Mouse (Mus musculus) heart, postnatal 36 days (tissue): Measurements from ENCODE around the gene Abcc6. TPM values are rescaled to one million over a fixed set of nuclear protein-coding genes. Genes with fewer than 3 reads are reported as not detected.
"Not testable (repeated sequence)": the region's sequence is repeated elsewhere in the genome, so short reads cannot be mapped to it uniquely, and the experiment has no call there.

Experiments
- DNase-seq, 2 experiments: peaks; one replicate each; pipeline ENCODE4 v3.0.0; 2021 to 2022
- intact Hi-C: fragments of 180-260 bp; cut with DNase I; formaldehyde crosslinking; loops from one replicate; pipeline ENCODE4 v1.15.1; 2025
- total RNA-seq, 2 experiments: library from RNA; stranded (reverse); gene quantifications; 2 replicates each; pipeline ENCODE4 v1.2.3; 2021

Abcc6 gene
- total RNA-seq, 2 experiments from 2014 or later: not detected

GRCm38 (mm10) chr7:45941986-45942385 lies 88.1 kb downstream of the Abcc6 start:
- intact Hi-C loops: loop anchor here (2.0 kb wide), 2 partner anchors 67 to 263 kb away; no protein-coding TSS in a partner anchor
- no peak for DNase-seq

GRCm38 (mm10) chr7:45939836-45940235 lies 90.3 kb downstream of the Abcc6 start:
- intact Hi-C loops: loop anchor here (5.0 to 10.0 kb wide), 2 partner anchors 138 to 1695 kb away; partner anchors contain the start of genes 1700028J19Rik and 2410002F23Rik
- DNase-seq: no peak

GRCm38 (mm10) chr7:45935114-45935513 lies 95.0 kb downstream of the Abcc6 start:
- peak; percentile 63 to 69 for DNase-seq
- intact Hi-C loops: loop anchor here (1.0 to 10.0 kb wide), 4 partner anchors 63 to 1690 kb away; partner anchors contain the start of genes 1700028J19Rik, 2410002F23Rik and Kdelr1

GRCm38 (mm10) chr7:45933766-45934165 lies 96.3 kb downstream of the Abcc6 start:
- not testable (repeated sequence) for DNase-seq
- intact Hi-C loops: loop anchor here (10.0 kb wide), 1 partner anchor 1689 kb away; the partner anchor contains the start of genes 1700028J19Rik and 2410002F23Rik

GRCm38 (mm10) chr7:45929688-45930087 lies 100.4 kb downstream of the Abcc6 start:
- intact Hi-C loops: loop anchor here (10.0 kb wide), 1 partner anchor 1685 kb away; the partner anchor contains the start of genes 1700028J19Rik and 2410002F23Rik
- DNase-seq: no peak

GRCm38 (mm10) chr7:45928626-45929295 lies 101.3 kb downstream of the Abcc6 start:
- DNase-seq: no peak
- intact Hi-C loops: no loop called here

- intact Hi-C loops: loop anchor here (5.0 kb wide), 1 partner anchor 207 kb away; the partner anchor contains the start of genes Rpl18 and Sphk2
- DNase-seq: no peak
These were observed 105.7 kb downstream of the Abcc6 start for GRCm38 (mm10) chr7:45924429-45924816.

- peak; percentile 78 to 83 for DNase-seq
- intact Hi-C loops: loop anchor here (1.0 to 5.0 kb wide), 2 partner anchors 52 to 207 kb away; partner anchors contain the start of genes Kdelr1, Rpl18 and Sphk2
These were observed 106.2 kb downstream of the Abcc6 start, which contains the start of gene Ccdc114 for GRCm38 (mm10) chr7:45923762-45924428. TSS of gene Ccdc114 (plus strand) at chr7:45924072.

- intact Hi-C loops: loop anchor here (1.0 to 5.0 kb wide), 2 partner anchors 51 to 206 kb away; partner anchors contain the start of genes Kdelr1, Rpl18 and Sphk2
These were observed 107.0 kb downstream of the Abcc6 start for GRCm38 (mm10) chr7:45922928-45923761.

GRCm38 (mm10) chr7:45921950-45922600 lies 108.0 kb downstream of the Abcc6 start:
- DNase-seq: peak in 1 of 2 experiments; percentile 14
- intact Hi-C loops: loop anchor here (1.0 to 5.0 kb wide), 2 partner anchors 23 to 205 kb away; partner anchors contain the start of genes Rpl18 and Sphk2

More at GRCm38 (mm10) chr7:45922928-45923761, 107.0 kb downstream of the Abcc6 start:
- peak; percentile 94 to 96 for DNase-seq

GRCm38 (mm10) chr7:45921242-45921621 lies 108.9 kb downstream of the Abcc6 start, which contains the start of gene Emp3:
TSS of gene Emp3 (minus strand) at chr7:45921404.
- intact Hi-C loops: loop anchor here (1.0 to 5.0 kb wide), 2 partner anchors 22 to 204 kb away; partner anchors contain the start of genes Rpl18 and Sphk2
- DNase-seq: peak in 1 of 2 experiments; percentile 58

GRCm38 (mm10) chr7:45920583-45921241 lies 109.4 kb downstream of the Abcc6 start:
- DNase-seq: peak in 1 of 2 experiments; percentile 60
- intact Hi-C loops: loop anchor here (1.0 to 5.0 kb wide), 2 partner anchors 21 to 203 kb away; partner anchors contain the start of genes Rpl18 and Sphk2

- intact Hi-C loops: loop anchor here (5.0 kb wide), 1 partner anchor 202 kb away; the partner anchor contains the start of genes Rpl18 and Sphk2
- peak in 1 of 2 experiments; percentile 13 for DNase-seq
These were observed 110.3 kb downstream of the Abcc6 start for GRCm38 (mm10) chr7:45919761-45920160.

- peak in 1 of 2 experiments; percentile 25 for DNase-seq
- intact Hi-C loops: no loop called here
These were observed 110.9 kb downstream of the Abcc6 start for GRCm38 (mm10) chr7:45919083-45919671.

- DNase-seq: no peak
- intact Hi-C loops: no loop called here
These were observed 112.2 kb downstream of the Abcc6 start for GRCm38 (mm10) chr7:45917926-45918325.
